Mouse (Mus musculus) skeletal muscle tissue, adult 2 months (tissue): ENCODE measurements around the gene Tent4a.
"Not testable (repeated sequence)": the region's sequence is repeated elsewhere in the genome, so short reads cannot be mapped to it uniquely, and the experiment has no call there.

ENCODE experiments used
- DNase-seq: peaks from one replicate; pipeline ENCODE4 v3.0.0-alpha.2; 2012; ENCODE audit warnings: low read depth, low spot score

Tent4a gene

GRCm38 (mm10) chr13:69534334-69534653 is at the start of gene Tent4a:
Gene Tent4a, minus strand, starts transcription at chr13:69534617.
- no peak for DNase-seq

GRCm38 (mm10) chr13:69583591-69583990 is 49.2 kb upstream of the Tent4a start:
- DNase-seq = no peak

- no peak for DNase-seq
These were observed 48.0 kb upstream of the Tent4a start for GRCm38 (mm10) chr13:69582411-69582810.

GRCm38 (mm10) chr13:69577181-69577834 is 42.9 kb upstream of the Tent4a start:
- no peak for DNase-seq

GRCm38 (mm10) chr13:69576676-69577075 is 42.3 kb upstream of the Tent4a start:
- DNase-seq = no peak

GRCm38 (mm10) chr13:69572594-69572993 is 38.2 kb upstream of the Tent4a start:
- no peak for DNase-seq

GRCm38 (mm10) chr13:69569201-69569600 is 34.8 kb upstream of the Tent4a start:
- DNase-seq = no peak

GRCm38 (mm10) chr13:69565401-69565800 is 31.0 kb upstream of the Tent4a start:
- DNase-seq = not testable (repeated sequence)

GRCm38 (mm10) chr13:69564573-69564972 is 30.2 kb upstream of the Tent4a start:
- DNase-seq = no peak

- DNase-seq = no peak
These were observed 29.5 kb upstream of the Tent4a start for GRCm38 (mm10) chr13:69563905-69564304.

- DNase-seq = peak; percentile 38
These were observed 28.5 kb upstream of the Tent4a start for GRCm38 (mm10) chr13:69562654-69563574.

- no peak for DNase-seq
These were observed 27.6 kb upstream of the Tent4a start for GRCm38 (mm10) chr13:69562004-69562403.

- DNase-seq = no peak
These were observed 25.0 kb upstream of the Tent4a start for GRCm38 (mm10) chr13:69559291-69559961.

GRCm38 (mm10) chr13:69558098-69558660 is 23.8 kb upstream of the Tent4a start:
- no peak for DNase-seq

- no peak for DNase-seq
These were observed 22.3 kb upstream of the Tent4a start for GRCm38 (mm10) chr13:69556728-69557127.

GRCm38 (mm10) chr13:69555957-69556482 is 21.6 kb upstream of the Tent4a start:
- DNase-seq = no peak

- DNase-seq = no peak
These were observed 20.6 kb upstream of the Tent4a start for GRCm38 (mm10) chr13:69555045-69555444.

GRCm38 (mm10) chr13:69554255-69554654 is 19.8 kb upstream of the Tent4a start:
- no peak for DNase-seq

GRCm38 (mm10) chr13:69553024-69553423 is 18.6 kb upstream of the Tent4a start:
- no peak for DNase-seq

- DNase-seq = no peak
These were observed 16.4 kb upstream of the Tent4a start for GRCm38 (mm10) chr13:69550831-69551230.

GRCm38 (mm10) chr13:69549980-69550379 is 15.6 kb upstream of the Tent4a start:
- no peak for DNase-seq
